Mouse (Mus musculus) midbrain, embryonic 12.5 days (tissue): Measurements from ENCODE around the gene Gtsf2. TPM values are rescaled to one million over a fixed set of nuclear protein-coding genes. Genes with fewer than 3 reads are reported as not detected.

Experiments used
- ATAC-seq: fragments of 200-750 bp; cut with Nextera tagmentation; 2 replicates; pipeline ENCODE4 v1.8.0; 2017; ENCODE audit warnings: low read depth, moderate TSS enrichment, moderate library complexity; ENCODE audit not compliant: low FRiP score
- H3K27ac ChIP-seq: fragments of 300-500 bp; sonication (generic); replicated peaks from 2 replicates; pipeline ENCODE4 v1.5.1; 2016; ENCODE audit warnings: mild to moderate bottlenecking
- H3K27me3 ChIP-seq: fragments of 300-500 bp; sonication (generic); 2 replicates; pipeline ENCODE4 v1.6.1; 2016; ENCODE audit warnings: mild to moderate bottlenecking
- H3K36me3 ChIP-seq: fragments of 300-500 bp; sonication (generic); 2 replicates; pipeline ENCODE4 v1.6.1; 2016
- H3K4me1 ChIP-seq: fragments of 300-500 bp; sonication (generic); 2 replicates; pipeline ENCODE4 v1.6.1; 2016
- H3K4me2 ChIP-seq: fragments of 300-500 bp; sonication (generic); replicated peaks from 2 replicates; pipeline ENCODE4 v1.6.1; 2016; ENCODE audit warnings: mild to moderate bottlenecking, moderate library complexity
- H3K4me3 ChIP-seq: fragments of 300-500 bp; sonication (generic); 2 replicates; pipeline ENCODE4 v1.5.1; 2016; ENCODE audit warnings: mild to moderate bottlenecking
- H3K9ac ChIP-seq: fragments of 300-500 bp; sonication (generic); replicated peaks from 2 replicates; pipeline ENCODE4 v1.6.1; 2016; ENCODE audit warnings: mild to moderate bottlenecking, moderate library complexity
- H3K9me3 ChIP-seq: fragments of 300-500 bp; sonication (generic); 2 replicates; pipeline ENCODE4 v1.6.1; 2016; ENCODE audit warnings: mild to moderate bottlenecking
- WGBS: fragments of 180-500 bp; shearing (Covaris S2); methylation state at CpG from one replicate; pipeline ENCODE4 v1.1.7; 2016; 5-methylcytosine and 5-hydroxymethylcytosine counted together
- polyA plus RNA-seq: library from polyadenylated mRNA; unstranded; fragments of >200 nt; fragmentation: Nextera tagmentation; extraction: Ambion mirVana; gene quantifications from 2 replicates; pipeline ENCODE4 v1.2.1, GENCODE M21; 2016

Gtsf2 gene
- 0.34 TPM in 1 of 2 replicates, not detected in the other for polyA plus RNA-seq

DNA sequence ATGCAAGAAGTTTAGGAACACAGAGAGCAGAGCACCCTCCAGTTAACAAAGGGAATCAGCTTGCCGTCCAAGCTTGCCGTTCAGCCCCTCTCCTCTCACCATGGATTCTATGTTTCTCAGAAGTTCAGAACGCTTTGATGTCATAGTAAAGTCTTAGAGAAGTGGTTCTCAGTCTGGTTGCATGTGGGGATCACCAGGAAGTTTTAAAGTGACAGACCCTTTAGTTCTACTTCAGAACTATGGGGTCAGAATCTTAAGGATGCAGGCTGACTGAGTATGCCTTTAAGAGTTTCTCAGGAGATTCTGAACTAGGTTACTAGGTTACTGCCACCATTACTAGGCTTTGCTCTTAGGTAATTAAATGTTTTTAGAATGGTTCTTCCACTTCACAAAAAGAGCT lies at the start of gene Gtsf2:
Gene Gtsf2, minus strand, starts transcription at position 101 of the 400 bp plus-strand sequence.
- H3K4me2 ChIP-seq: no peak within 1 kb of the TSS
- 23% methylated on average over 3 of the region's 3 CpGs for WGBS
- H3K9me3 ChIP-seq: no peaks in the 10 kb centered on the region
- no peaks in the 10 kb centered on the region for H3K27me3 ChIP-seq
- no peak within 1 kb of the TSS for H3K9ac ChIP-seq
- no peak within 1 kb of the TSS for H3K4me3 ChIP-seq
- ATAC-seq: no peak
- no peaks in the 10 kb centered on the region for H3K36me3 ChIP-seq
- no peak within 1 kb of the TSS for H3K27ac ChIP-seq
- H3K4me1 ChIP-seq: no peaks in the 10 kb centered on the region

GRCm38 (mm10) chr15:103496204-103497140 lies 48.2 kb upstream of the Gtsf2 start:
- Histone ChIP-seq H3K4me2 (no peak overlapping the region), H3K4me1 (peaks cover 29% of the 10 kb centered on the region), H3K27ac (no peak overlapping the region), H3K27me3 (peaks cover 5% of the 10 kb centered on the region; the same call in 1 of the 2 replicates), H3K9me3 (no peaks in the 10 kb centered on the region), H3K4me3 (no peak overlapping the region), H3K36me3 (no peaks in the 10 kb centered on the region), H3K9ac (no peak overlapping the region)
- WGBS: 74% methylated on average over 10 of the region's 10 CpGs
- ATAC-seq: no peak

- H3K27me3 ChIP-seq: 0 out of 2 replicates have a peak, but pooled peaks cover 2% of the 10 kb centered on the region
- H3K4me3 ChIP-seq: no peak overlapping the region
- no peak overlapping the region for H3K27ac ChIP-seq
- no peaks in the 10 kb centered on the region for H3K36me3 ChIP-seq
- ATAC-seq: no peak
- H3K4me1 ChIP-seq: peaks cover 15% of the 10 kb centered on the region; the same call in 1 of the 2 replicates
- H3K4me2 ChIP-seq: no peak overlapping the region
- H3K9me3 ChIP-seq: no peaks in the 10 kb centered on the region
- no peak overlapping the region for H3K9ac ChIP-seq
- WGBS: 68% methylated on average over 4 of the region's 4 CpGs
These were observed 40.1 kb upstream of the Gtsf2 start for GRCm38 (mm10) chr15:103488336-103488735.

GRCm38 (mm10) chr15:103486658-103487057 lies 38.4 kb upstream of the Gtsf2 start:
- Histone ChIP-seq H3K27ac (no peak overlapping the region), H3K36me3 (no peaks in the 10 kb centered on the region), H3K4me3 (no peak overlapping the region), H3K9ac (no peak overlapping the region), H3K4me1 (peaks cover 19% of the 10 kb centered on the region), H3K9me3 (no peaks in the 10 kb centered on the region), H3K27me3 (0 out of 2 replicates have a peak, but pooled peaks cover 6% of the 10 kb centered on the region), H3K4me2 (no peak overlapping the region)
- no peak for ATAC-seq
- 72% methylated on average over 1 of the region's 1 CpGs for WGBS

DNA sequence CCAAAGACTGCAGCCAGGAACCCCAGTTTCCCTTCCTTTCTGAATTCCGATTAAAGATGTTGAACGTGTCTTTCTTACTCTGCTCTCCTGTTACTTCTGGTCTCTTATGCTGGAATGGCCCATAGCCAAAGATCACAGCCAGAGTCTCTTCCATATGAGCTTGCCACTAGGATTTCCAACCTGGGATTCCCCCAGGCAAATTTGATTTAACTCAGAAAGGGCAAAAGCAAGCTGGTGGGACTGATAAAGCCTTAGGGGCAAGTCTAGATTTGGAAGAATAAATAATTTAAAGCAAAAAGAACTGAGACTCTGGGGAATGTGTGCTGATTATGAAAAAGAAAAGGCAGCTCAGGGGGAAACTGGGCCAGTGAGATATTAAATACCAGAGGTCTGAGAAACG lies 36.8 kb upstream of the Gtsf2 start:
- no peaks in the 10 kb centered on the region for H3K9me3 ChIP-seq
- no peak overlapping the region for H3K9ac ChIP-seq
- no peak for ATAC-seq
- WGBS: 51% methylated on average over 3 of the region's 3 CpGs
- H3K4me1 ChIP-seq: peaks cover 19% of the 10 kb centered on the region
- H3K27ac ChIP-seq: peak overlapping the region; percentile 20; the same call in 1 of the 2 replicates
- no peak overlapping the region for H3K4me3 ChIP-seq
- no peak overlapping the region for H3K4me2 ChIP-seq
- H3K36me3 ChIP-seq: no peaks in the 10 kb centered on the region
- 0 out of 2 replicates have a peak, but pooled peaks cover 6% of the 10 kb centered on the region for H3K27me3 ChIP-seq

DNA sequence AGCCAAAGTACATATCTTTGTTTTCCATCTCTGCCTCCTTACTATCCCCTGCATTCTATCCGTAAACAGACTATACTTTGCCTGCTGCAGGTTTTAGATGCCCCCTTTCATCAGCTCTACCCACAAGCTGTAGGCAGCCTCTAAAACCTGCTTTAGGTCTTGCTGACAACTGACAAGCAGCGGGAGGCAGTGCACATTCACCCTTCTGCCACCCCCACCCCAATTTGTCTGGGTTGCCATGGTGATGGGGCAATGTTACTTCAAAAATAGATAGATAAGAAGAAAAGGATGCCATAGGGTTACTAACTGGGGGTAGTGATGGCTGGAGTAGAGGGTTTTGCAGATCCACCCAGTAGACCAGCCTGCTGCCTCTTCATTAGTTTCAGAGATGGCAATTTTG lies 36.2 kb upstream of the Gtsf2 start:
- H3K27me3 ChIP-seq: 0 out of 2 replicates have a peak, but pooled peaks cover 6% of the 10 kb centered on the region
- no peaks in the 10 kb centered on the region for H3K9me3 ChIP-seq
- no peak overlapping the region for H3K9ac ChIP-seq
- no peaks in the 10 kb centered on the region for H3K36me3 ChIP-seq
- no peak overlapping the region for H3K4me2 ChIP-seq
- peak overlapping the region; percentile 20; the same call in 1 of the 2 replicates for H3K27ac ChIP-seq
- H3K4me1 ChIP-seq: peaks cover 19% of the 10 kb centered on the region
- no peak overlapping the region for H3K4me3 ChIP-seq
- 39% methylated on average over 2 of the region's 2 CpGs for WGBS
- no peak for ATAC-seq

- Histone ChIP-seq H3K4me1 (peaks cover 19% of the 10 kb centered on the region), H3K4me2 (no peak overlapping the region), H3K9me3 (no peaks in the 10 kb centered on the region), H3K27ac (no peak overlapping the region), H3K9ac (no peak overlapping the region), H3K4me3 (no peak overlapping the region), H3K27me3 (0 out of 2 replicates have a peak, but pooled peaks cover 6% of the 10 kb centered on the region), H3K36me3 (no peaks in the 10 kb centered on the region)
- WGBS: 4% methylated on average over 1 of the region's 1 CpGs
- ATAC-seq: peak; percentile 67
These were observed 34.2 kb upstream of the Gtsf2 start for GRCm38 (mm10) chr15:103482488-103482887.

DNA sequence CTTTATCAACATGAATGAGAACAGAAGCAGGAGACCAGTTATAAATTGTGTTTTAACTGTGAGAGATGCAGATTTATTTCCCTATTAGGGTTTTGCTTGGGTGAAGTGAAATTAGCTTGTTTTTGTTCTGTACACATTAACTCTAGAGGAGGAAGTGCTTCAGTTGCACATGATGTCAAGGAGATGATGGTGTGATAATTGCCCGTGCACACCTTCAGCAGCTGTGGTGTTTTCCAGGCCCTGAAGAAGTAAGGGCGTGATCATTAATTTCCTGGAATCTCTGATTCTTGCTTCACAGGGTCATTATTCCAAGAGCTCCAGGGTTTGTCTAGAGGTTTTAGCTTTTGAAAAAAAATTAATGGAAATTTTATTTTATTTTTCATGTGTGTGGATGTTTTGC lies 31.9 kb upstream of the Gtsf2 start:
- no peak overlapping the region for H3K9ac ChIP-seq
- H3K27me3 ChIP-seq: 0 out of 2 replicates have a peak, but pooled peaks cover 6% of the 10 kb centered on the region
- no peak for ATAC-seq
- no peak overlapping the region for H3K27ac ChIP-seq
- peaks cover 19% of the 10 kb centered on the region for H3K4me1 ChIP-seq
- 87% methylated on average over 2 of the region's 2 CpGs for WGBS
- no peaks in the 10 kb centered on the region for H3K36me3 ChIP-seq
- H3K4me3 ChIP-seq: no peak overlapping the region
- H3K4me2 ChIP-seq: no peak overlapping the region
- no peaks in the 10 kb centered on the region for H3K9me3 ChIP-seq

DNA sequence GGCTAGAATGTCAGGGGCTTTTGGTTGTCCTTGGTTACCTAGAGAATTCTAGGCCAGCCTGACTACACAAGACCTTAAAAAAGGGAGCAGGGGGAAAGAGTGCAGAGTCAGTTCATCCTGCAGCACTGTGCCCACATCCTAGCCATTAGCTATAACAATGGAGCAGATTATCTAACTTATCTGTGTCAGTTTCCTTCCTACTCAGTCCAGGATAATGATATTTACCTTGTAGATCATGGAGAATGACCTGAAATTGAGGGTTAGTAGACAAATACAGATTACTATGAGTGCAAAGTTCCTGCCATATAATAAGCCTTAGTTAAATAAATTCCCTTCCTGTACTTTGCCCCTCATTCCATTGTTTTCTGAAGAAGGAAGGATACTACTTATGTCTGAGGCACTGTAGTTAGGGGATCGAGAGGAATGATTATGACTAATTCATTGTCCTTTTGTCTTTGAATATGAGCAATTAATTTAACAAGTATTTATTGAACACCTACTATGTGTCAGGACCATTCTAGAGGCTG lies 30.9 kb upstream of the Gtsf2 start:
- Histone ChIP-seq H3K4me3 (no peak overlapping the region), H3K9me3 (no peaks in the 10 kb centered on the region), H3K27ac (no peak overlapping the region), H3K27me3 (0 out of 2 replicates have a peak, but pooled peaks cover 6% of the 10 kb centered on the region), H3K4me2 (no peak overlapping the region), H3K36me3 (no peaks in the 10 kb centered on the region), H3K4me1 (peaks cover 11% of the 10 kb centered on the region), H3K9ac (no peak overlapping the region)
- 82% methylated on average over 1 of the region's 1 CpGs for WGBS
- ATAC-seq: no peak

DNA sequence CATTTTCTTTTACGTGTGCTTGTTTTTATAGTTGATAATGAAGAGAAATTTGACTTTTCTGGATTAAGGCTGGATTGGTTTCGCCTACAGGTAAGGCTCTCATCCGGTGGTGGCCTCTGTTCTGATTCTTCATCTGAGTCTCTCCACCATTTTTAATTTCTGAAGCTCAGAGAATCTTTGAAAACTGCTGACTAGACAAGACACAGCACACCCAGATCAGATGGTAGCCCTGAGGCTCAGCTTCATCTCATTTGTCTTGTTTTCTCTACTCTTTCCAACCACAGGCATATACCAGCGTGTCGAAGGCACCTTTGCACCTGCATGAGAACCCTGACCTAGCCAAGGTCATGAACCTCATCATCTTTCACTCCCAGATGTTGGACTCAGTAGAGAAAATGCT lies 25.5 kb upstream of the Gtsf2 start:
- no peak overlapping the region for H3K4me3 ChIP-seq
- H3K4me1 ChIP-seq: no peaks in the 10 kb centered on the region
- H3K4me2 ChIP-seq: no peak overlapping the region
- H3K9ac ChIP-seq: no peak overlapping the region
- H3K27me3 ChIP-seq: no peaks in the 10 kb centered on the region; the same call in 1 of the 2 replicates
- H3K36me3 ChIP-seq: no peaks in the 10 kb centered on the region
- H3K27ac ChIP-seq: no peak overlapping the region
- no peaks in the 10 kb centered on the region for H3K9me3 ChIP-seq
- ATAC-seq: no peak
- WGBS: 93% methylated on average over 5 of the region's 5 CpGs

DNA sequence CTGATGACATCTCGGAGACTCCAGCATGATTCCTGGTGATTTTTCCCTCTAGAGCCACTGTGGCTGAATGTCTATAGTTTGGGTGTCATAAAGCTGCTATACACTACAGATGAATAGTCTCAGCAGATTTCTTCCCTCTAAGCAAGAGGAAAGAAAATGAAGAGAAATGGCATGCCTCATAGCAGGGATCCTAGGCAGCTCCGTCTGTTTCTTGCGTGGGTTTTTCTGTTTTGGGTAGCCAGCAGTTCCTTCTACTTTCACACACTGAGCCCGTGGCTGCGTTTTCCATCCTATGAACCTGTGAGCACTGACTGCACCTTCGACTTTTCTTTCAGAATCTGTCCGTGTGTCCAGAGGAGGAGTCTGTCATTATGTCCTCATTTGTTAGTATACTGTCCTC lies 24.9 kb upstream of the Gtsf2 start:
- no peak for ATAC-seq
- Histone ChIP-seq H3K36me3 (no peaks in the 10 kb centered on the region), H3K4me2 (no peak overlapping the region), H3K4me1 (no peaks in the 10 kb centered on the region), H3K9ac (no peak overlapping the region), H3K27ac (no peak overlapping the region), H3K4me3 (no peak overlapping the region), H3K9me3 (no peaks in the 10 kb centered on the region), H3K27me3 (no peaks in the 10 kb centered on the region; the same call in 1 of the 2 replicates)
- WGBS: 89% methylated on average over 7 of the region's 7 CpGs

GRCm38 (mm10) chr15:103472265-103472664 lies 24.0 kb upstream of the Gtsf2 start:
- Histone ChIP-seq H3K4me2 (no peak overlapping the region), H3K36me3 (no peaks in the 10 kb centered on the region), H3K4me1 (no peaks in the 10 kb centered on the region), H3K9me3 (no peaks in the 10 kb centered on the region), H3K4me3 (no peak overlapping the region), H3K27ac (no peak overlapping the region), H3K9ac (no peak overlapping the region), H3K27me3 (no peaks in the 10 kb centered on the region; the same call in 1 of the 2 replicates)
- 76% methylated on average over 3 of the region's 3 CpGs for WGBS
- no peak for ATAC-seq
